Mouse (Mus musculus): ENCODE measurements around the gene Elob.

DNA sequence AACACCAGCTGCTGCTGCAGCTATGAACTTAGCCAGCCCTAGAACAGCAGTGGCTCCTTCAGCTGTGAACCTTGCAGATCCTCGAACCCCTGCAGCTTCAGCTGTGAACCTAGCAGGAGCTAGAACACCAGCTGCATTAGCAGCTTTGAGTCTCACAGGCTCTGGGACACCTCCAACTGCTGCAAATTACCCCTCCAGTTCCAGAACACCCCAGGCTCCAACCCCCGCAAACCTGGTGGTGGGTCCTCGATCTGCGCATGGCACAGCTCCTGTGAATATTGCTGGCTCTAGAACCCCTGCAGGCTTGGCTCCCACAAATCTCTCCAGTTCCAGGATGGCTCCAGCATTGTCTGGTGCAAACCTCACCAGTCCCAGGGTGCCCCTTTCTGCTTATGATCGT, 8.2 kb downstream of the Elob start:
- TF ChIP-seq POLR2A (IDR thresholded peaks at IDR 0.05; ENCODE audit: extremely low read depth, insufficient read depth, low read length) (no peak), CTCF (IDR thresholded peaks at IDR 0.05; ENCODE audit: extremely low read depth, insufficient read depth, low read length) (no peak)
